Comparison of ENCODE assay signal across 8 mouse cellular contexts in the genomic region with DNA sequence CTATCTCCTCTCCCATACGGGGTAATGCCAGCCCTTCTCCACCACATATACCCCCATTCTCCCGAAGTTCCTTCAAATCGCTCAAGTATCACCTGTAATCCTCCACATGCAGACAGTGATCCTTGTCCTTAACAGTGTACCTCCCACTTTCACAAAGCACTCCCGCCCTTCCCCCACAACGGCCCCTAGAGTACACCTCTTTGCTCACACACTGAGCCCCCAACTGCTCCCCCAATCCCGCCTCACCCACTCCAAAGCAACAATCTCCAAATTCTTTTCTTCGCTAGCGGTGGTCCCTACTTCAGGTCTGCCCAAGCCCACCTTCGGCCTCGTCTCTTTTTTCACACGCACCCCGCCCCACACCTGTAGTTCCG. TPM values are rescaled to one million over a fixed set of nuclear protein-coding genes. Genes with fewer than 3 reads are reported as not detected.
A peak's percentile ranks its signal among the peaks of the same experiment; 100 is the strongest.
DNase-seq lines count a peak whose midpoint lies in the region; ATAC-seq and TF ChIP-seq lines count a peak whose summit lies in the region.

No protein-coding gene starts in this region.

- H3K4me1 ChIP-seq in erythroblast, embryonic 14.5 days (ENCODE audit: control insufficient read depth): peaks cover 48% of the 10 kb centered on the region
- H3K4me1 ChIP-seq in thymus, adult 2 months (replicated peaks; ENCODE audit: control insufficient read depth, insufficient read depth, low read length): peaks cover 11% of the 10 kb centered on the region
- H3K4me1 ChIP-seq in liver, embryonic 12.5 days: peaks cover 45% of the 10 kb centered on the region

- H3K4me3 ChIP-seq in erythroblast, embryonic 14.5 days (replicated peaks): peak overlapping the region; percentile 65
- peak overlapping the region; percentile 39 for H3K4me3 ChIP-seq in thymus, adult 2 months (ENCODE audit: control insufficient read depth, insufficient read depth, low read length)
- H3K4me3 ChIP-seq in liver, embryonic 12.5 days: peak overlapping the region; percentile 60

- H3K27ac ChIP-seq in thymus, adult 2 months (ENCODE audit: control insufficient read depth, insufficient read depth, low read length): no peak overlapping the region
- H3K27ac ChIP-seq in liver, embryonic 12.5 days: 0 out of 2 replicates have a peak overlapping the region, but pooled peaks have one; percentile 23

- peaks cover 19% of the 10 kb centered on the region for H3K27me3 ChIP-seq in erythroblast, embryonic 14.5 days (ENCODE audit: control insufficient read depth)
- H3K27me3 ChIP-seq in thymus, adult 2 months (ENCODE audit: control insufficient read depth, insufficient read depth, low read length): no peaks in the 10 kb centered on the region
- no peaks in the 10 kb centered on the region for H3K27me3 ChIP-seq in liver, embryonic 12.5 days (replicated peaks)

- no peaks in the 10 kb centered on the region for H3K9me3 ChIP-seq in erythroblast, embryonic 14.5 days (ENCODE audit: control insufficient read depth, low read length)
- no peaks in the 10 kb centered on the region for H3K9me3 ChIP-seq in liver, embryonic 12.5 days (replicated peaks)

- H3K9ac ChIP-seq in liver, embryonic 12.5 days: peak overlapping the region; percentile 62

- H3K36me3 ChIP-seq in erythroblast, embryonic 14.5 days (ENCODE audit: control insufficient read depth): no peaks in the 10 kb centered on the region
- H3K36me3 ChIP-seq in thymus, adult 2 months (ENCODE audit: control insufficient read depth, insufficient read depth, low read length): no peaks in the 10 kb centered on the region
- no peaks in the 10 kb centered on the region for H3K36me3 ChIP-seq in liver, embryonic 12.5 days

- ATAC-seq in erythroblast, adult 5-6 weeks (replicated peaks; ENCODE audit: low FRiP score, poor library complexity, severe bottlenecking): no peak
- no peak for ATAC-seq in liver, embryonic 12.5 days

- no peak for TF ChIP-seq CTCF in thymus, adult 2 months (IDR thresholded peaks at IDR 0.05; ENCODE audit: borderline replicate concordance, control insufficient read depth, extremely low read depth, insufficient read depth, low read length, poor library complexity)

- peak overlapping the region; percentile 83 for H3K4me2 ChIP-seq in liver, embryonic 12.5 days

- 11% methylated on average over 13 of the region's 13 CpGs for WGBS in thymus, adult 2 months
- 9% methylated on average over 13 of the region's 13 CpGs for WGBS in liver, embryonic 12.5 days (ENCODE audit: insufficient replicate concordance)

- no peak for TF ChIP-seq POLR2A in thymus, adult 2 months (IDR thresholded peaks at IDR 0.05; ENCODE audit: control insufficient read depth, extremely low read depth, insufficient read depth, low read length, poor library complexity)

- no peak for DNase-seq in thymus, adult 2 months
- no peak for DNase-seq in thymus, postnatal 0 days (ENCODE audit: low spot score)
- no peak for DNase-seq in frontal cortex, postnatal 36 days (ENCODE audit: low spot score in 2 of 2)
- DNase-seq in spleen, postnatal 10 days (ENCODE audit: low spot score in 2 of 2): no peak
- no peak for DNase-seq in right cerebral cortex, adult 18-20 months

RNA-seq across cellular contexts. Expression of a gene that starts 0.7 kb away (rescaled TPM):
- polyA plus RNA-seq in erythroblast, embryonic 14.5 days (2012): 73.7 and 83.3 TPM in 2 replicates
- 177 and 182 TPM in 2 replicates for total RNA-seq in erythroblast, adult 5-6 weeks (2015; ENCODE audit: low replicate concordance)
- 191 and 193 TPM in 2 replicates for total RNA-seq in erythroblast, adult 5-6 weeks (2017; ENCODE audit: low replicate concordance)
- polyA plus RNA-seq in thymus, adult 2 months (2012; rRNA removed): 8.3 and 9.8 TPM in 2 replicates
- polyA plus RNA-seq in thymus, postnatal 0 days (2015; fragmentation: Nextera tagmentation; extraction: Ambion mirVana): 2.4 and 3.0 TPM in 2 replicates
- 28.9 and 32.2 TPM in 2 replicates for polyA plus RNA-seq in liver, embryonic 12.5 days (2016; fragmentation: Nextera tagmentation; extraction: Ambion mirVana)

RNA-seq across cellular contexts. Expression of a gene that starts 13.5 kb away (rescaled TPM):
- polyA plus RNA-seq in erythroblast, embryonic 14.5 days (2012): 0.01 TPM in 1 of 2 replicates, not detected in the other
- total RNA-seq in erythroblast, adult 5-6 weeks (2015; ENCODE audit: low replicate concordance): not detected in 2 replicates
- total RNA-seq in erythroblast, adult 5-6 weeks (2017; ENCODE audit: low replicate concordance): not detected in 2 replicates
- polyA plus RNA-seq in thymus, adult 2 months (2012; rRNA removed): 1.7 and 2.7 TPM in 2 replicates
- polyA plus RNA-seq in thymus, postnatal 0 days (2015; fragmentation: Nextera tagmentation; extraction: Ambion mirVana): 0.15 and 0.29 TPM in 2 replicates
- polyA plus RNA-seq in liver, embryonic 12.5 days (2016; fragmentation: Nextera tagmentation; extraction: Ambion mirVana): 0.91 and 1.2 TPM in 2 replicates

RNA-seq across cellular contexts. Expression of a gene that starts 13.8 kb away (rescaled TPM):
- polyA plus RNA-seq in erythroblast, embryonic 14.5 days (2012): 15.4 and 16.6 TPM in 2 replicates
- total RNA-seq in erythroblast, adult 5-6 weeks (2015; ENCODE audit: low replicate concordance): 38.6 and 40.1 TPM in 2 replicates
- 53.4 and 59.0 TPM in 2 replicates for total RNA-seq in erythroblast, adult 5-6 weeks (2017; ENCODE audit: low replicate concordance)
- 71.2 and 78.5 TPM in 2 replicates for polyA plus RNA-seq in thymus, adult 2 months (2012; rRNA removed)
- polyA plus RNA-seq in thymus, postnatal 0 days (2015; fragmentation: Nextera tagmentation; extraction: Ambion mirVana): 207 and 226 TPM in 2 replicates
- 280 and 292 TPM in 2 replicates for polyA plus RNA-seq in liver, embryonic 12.5 days (2016; fragmentation: Nextera tagmentation; extraction: Ambion mirVana)

RNA-seq across cellular contexts. Expression of a gene that starts 19.7 kb away (rescaled TPM):
- polyA plus RNA-seq in erythroblast, embryonic 14.5 days (2012): 2.1 and 2.2 TPM in 2 replicates
- 4.8 and 24.2 TPM in 2 replicates for total RNA-seq in erythroblast, adult 5-6 weeks (2015; ENCODE audit: low replicate concordance)
- 8.8 and 10.2 TPM in 2 replicates for total RNA-seq in erythroblast, adult 5-6 weeks (2017; ENCODE audit: low replicate concordance)
- polyA plus RNA-seq in thymus, adult 2 months (2012; rRNA removed): 47.4 and 54.5 TPM in 2 replicates
- polyA plus RNA-seq in thymus, postnatal 0 days (2015; fragmentation: Nextera tagmentation; extraction: Ambion mirVana): 17.0 and 18.3 TPM in 2 replicates
- 16.8 and 19.4 TPM in 2 replicates for polyA plus RNA-seq in liver, embryonic 12.5 days (2016; fragmentation: Nextera tagmentation; extraction: Ambion mirVana)

RNA-seq across cellular contexts. Expression of a gene that starts 35.0 kb away (rescaled TPM):
- polyA plus RNA-seq in erythroblast, embryonic 14.5 days (2012): 0.62 and 0.83 TPM in 2 replicates
- total RNA-seq in erythroblast, adult 5-6 weeks (2015; ENCODE audit: low replicate concordance): 1.7 and 8.6 TPM in 2 replicates
- total RNA-seq in erythroblast, adult 5-6 weeks (2017; ENCODE audit: low replicate concordance): 11.8 and 17.6 TPM in 2 replicates
- 50.0 and 59.1 TPM in 2 replicates for polyA plus RNA-seq in thymus, adult 2 months (2012; rRNA removed)
- polyA plus RNA-seq in thymus, postnatal 0 days (2015; fragmentation: Nextera tagmentation; extraction: Ambion mirVana): 20.1 and 23.9 TPM in 2 replicates
- polyA plus RNA-seq in liver, embryonic 12.5 days (2016; fragmentation: Nextera tagmentation; extraction: Ambion mirVana): 12.3 and 13.6 TPM in 2 replicates
